Mouse (Mus musculus) adrenal gland, postnatal 10 days (tissue): ENCODE data around the gene Commd1. TPM values are rescaled to one million over a fixed set of nuclear protein-coding genes. Genes with fewer than 3 reads are reported as not detected.
A peak's percentile ranks its signal among the peaks of the same experiment; 100 is the strongest.

Experiments used
- DNase-seq: peaks from one replicate; pipeline ENCODE4 v3.0.0; 2021; ENCODE audit warnings: mixed read lengths
- total RNA-seq, 2 experiments: library from RNA; stranded (reverse); gene quantifications; 2 replicates each; pipeline ENCODE4 v1.2.3; 2021

Gene Commd1
- total RNA-seq, 2 experiments from 2014 or later = 128 to 134 TPM

DNA sequence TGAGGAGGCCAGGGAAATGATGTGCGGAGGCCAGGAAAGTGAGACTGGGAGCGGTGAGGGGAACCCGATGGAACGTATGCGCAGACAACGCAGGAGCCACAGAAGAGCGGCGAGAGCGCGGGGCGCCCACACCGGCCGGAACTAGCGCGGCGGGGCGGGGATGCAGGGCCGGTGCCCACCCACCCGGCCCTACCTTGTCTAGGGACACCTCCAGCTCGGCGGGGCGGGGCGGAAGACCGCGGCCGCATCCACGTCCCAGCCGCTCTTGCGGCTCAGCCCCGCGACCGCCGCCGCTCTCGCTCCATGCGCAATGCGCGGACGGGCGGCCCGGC is 122.9 kb downstream of the Commd1 start:
- no peak for DNase-seq

DNA sequence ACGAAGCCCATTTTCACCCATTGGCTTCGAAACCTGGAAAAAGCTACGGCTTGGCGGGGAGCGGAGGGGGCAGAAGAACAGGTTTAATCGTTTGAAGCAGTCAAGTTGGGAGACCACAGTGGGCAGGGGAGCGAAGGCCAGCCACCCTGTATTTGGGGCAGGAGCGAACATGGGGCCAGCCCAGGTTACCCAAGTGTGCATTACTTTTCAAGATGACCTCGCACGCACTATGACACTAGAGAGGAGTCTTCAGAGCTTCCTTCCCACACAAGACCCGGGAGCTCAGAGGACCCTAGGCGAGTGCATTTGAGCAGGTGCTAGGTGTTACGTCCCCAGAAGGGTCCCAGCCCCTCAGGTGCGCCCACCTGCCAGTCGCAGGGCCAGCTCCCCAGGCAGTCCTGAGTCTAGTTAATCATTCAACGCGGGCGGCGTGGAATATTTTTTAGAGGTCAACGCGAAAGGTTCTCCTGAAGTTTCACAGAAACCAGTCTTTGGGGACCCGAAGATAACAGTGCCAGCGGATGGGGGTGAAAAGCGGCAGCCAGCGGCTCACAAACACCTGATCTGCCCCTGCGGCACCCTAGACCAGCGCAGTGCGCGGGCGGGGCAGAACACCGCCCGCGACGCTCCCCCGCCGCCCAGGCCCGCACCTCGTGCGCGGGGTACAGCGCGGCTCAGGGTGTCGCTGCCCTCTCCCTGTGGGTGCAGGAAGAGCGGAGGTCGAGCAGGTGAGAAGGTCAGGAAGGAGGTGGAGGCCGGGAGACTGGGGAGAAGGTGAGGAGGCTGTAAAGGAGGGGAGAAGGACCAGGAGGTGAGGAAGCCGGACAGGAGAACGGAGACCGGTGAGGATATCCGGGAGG is 123.5 kb downstream of the Commd1 start:
- peak; percentile 46 for DNase-seq

DNA sequence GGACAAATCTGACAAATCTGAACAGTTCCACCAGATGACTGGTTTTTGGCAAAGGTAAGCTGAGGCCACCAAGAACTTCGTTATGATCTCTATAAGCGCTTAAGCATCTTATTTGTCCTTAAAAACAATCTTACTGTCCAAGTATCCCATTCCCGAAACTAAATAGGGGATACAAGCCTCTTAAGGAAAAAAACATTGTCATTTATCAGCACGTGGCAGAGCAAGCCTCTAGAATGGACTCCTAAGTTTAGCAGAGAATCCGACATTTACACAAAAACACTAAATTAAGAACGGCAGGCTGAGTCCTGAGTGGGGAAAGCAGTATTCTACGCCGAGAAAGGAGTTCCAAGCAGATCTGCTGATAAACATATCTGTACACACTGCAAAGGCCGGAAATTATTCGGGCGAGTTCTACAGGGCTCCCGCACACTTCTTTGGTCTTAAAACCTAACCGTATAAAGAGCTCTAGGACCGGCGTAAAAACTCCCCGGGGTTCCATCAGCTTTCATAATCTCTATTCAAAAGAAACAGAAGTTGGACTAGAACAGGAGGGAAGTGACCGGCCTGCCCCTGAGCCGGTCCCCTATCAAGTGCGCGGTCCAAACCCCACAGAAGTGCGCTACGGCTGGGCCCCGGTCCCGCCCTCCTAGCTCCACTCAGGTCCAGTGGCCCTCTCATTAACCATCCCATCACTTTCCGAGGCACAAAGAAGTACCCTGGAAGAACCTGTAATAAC is 124.3 kb downstream of the Commd1 start:
- peak; percentile 60 for DNase-seq

DNA sequence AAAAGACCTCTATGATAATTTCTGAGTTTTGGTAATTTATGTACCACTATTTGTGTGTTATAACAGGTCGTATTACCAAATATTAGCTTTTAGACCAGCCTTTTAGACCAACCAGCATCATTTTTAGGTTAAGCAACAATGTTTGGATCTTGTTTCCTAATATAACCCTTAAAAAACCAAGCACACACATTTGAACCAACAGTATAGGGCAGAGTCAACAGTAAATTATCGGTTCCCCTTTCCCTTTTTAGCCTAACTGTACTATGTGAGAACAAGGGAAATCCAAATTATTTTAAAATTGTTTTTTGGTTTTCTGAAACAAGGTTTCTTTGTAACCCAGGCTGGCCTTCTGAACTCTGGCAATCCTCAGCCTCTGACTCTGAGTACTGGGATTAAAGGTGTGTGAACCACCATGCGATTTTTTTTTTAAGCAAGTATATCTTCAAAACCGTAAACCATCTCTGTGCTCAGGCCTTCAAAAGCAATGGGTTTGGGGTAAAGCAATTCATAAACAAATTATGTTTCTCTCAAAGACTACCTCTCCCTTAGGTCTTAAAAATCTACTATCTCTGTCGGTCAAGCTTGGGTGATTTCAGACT is 125.0 kb downstream of the Commd1 start:
- no peak for DNase-seq

DNA sequence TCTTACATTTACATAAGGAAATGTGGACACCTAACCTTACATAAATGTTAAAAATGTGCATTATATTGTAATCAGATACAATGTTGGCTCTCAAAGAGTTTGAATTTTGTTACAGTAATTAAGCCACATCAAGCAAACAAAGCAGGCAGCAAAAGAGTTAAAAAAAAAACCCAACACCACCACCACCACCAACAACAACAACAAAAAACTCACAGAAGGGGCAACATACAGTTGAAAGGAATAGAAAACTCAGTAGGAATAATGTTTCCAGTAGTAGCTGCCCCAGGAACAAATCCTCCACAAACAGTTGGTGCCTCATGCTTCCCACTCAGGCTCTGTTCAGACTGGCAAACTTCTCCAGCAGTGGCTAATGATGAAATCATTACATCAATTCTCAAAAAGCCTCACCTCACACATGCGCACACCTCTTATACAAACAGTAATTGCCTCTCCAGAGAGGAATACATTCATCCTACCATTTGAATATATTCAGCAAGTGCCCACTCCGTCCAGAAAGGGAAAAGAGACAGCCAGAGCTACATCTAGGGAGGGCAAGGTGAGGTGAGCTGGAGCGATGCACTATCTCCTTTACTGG is 125.7 kb downstream of the Commd1 start:
- DNase-seq = no peak

DNA sequence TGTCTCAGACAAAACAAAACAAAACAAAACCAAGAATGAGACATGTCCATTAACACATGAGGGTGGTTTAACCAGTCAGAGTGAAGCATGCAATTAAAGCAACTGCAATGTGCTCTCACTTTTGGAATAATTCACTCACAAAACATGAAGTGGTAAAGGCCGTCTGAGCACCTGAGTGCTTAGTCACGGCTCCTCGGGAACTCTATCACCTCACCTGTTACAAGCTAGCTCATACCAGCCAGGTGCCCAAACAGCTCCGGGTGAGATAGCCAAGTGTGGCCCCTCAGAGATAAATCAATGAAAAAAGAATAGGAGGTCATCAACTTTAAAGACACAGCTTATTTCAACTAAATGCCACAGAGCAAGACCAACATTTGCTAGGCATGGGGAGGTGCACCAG is 127.6 kb downstream of the Commd1 start:
- DNase-seq = no peak

DNA sequence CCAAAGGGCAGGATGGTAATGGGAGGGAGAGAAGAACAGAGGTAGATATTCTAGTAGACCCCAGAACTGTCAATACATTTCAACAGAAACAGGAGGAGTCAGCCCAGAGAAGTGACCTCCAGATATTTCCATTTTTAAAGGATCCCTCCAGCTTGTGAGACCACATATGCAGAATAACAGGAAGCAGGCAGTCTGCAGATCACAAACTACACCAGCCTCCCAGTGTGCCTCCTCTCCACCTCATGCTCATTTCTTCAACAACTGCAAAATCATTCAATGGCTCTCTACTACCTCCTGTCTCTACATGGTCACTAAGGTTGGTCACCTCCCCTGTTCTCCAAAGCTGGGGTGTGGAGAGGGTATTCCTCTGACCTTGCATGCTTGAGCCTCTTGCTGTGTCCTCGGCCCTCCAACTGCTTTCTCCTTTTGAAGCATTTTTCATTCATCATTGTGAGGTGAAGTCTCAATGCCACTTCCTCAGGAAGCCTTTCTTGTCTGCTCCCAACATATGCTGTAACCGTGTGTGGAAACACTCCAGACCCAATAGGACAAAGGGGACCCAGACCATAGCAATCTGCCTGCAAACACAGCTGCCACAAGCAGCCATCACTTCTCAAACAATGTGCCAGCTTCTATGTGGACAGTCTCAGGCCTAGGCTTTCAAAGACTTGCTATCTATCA is 128.6 kb downstream of the Commd1 start:
- peak; percentile 58 for DNase-seq

DNA sequence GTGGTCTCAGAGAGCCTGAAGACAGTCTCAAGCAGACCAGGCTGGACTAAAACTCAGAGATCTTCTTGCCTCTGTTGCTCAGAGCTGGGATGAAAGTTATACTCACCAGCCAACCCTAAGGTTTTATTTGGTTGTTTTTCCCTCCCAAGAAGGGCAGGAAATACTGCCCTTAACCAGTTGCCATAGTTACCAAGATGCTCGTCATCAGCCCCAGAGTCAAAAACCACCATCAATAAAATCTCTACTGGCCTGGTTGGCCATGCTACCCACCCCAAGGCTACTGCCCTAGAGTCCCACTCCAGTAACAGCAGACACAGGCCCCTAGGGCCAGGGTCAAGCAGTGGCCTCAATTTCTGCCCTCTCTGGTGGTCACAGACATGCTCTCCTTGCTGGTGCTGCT is 129.7 kb downstream of the Commd1 start:
- no peak for DNase-seq

DNA sequence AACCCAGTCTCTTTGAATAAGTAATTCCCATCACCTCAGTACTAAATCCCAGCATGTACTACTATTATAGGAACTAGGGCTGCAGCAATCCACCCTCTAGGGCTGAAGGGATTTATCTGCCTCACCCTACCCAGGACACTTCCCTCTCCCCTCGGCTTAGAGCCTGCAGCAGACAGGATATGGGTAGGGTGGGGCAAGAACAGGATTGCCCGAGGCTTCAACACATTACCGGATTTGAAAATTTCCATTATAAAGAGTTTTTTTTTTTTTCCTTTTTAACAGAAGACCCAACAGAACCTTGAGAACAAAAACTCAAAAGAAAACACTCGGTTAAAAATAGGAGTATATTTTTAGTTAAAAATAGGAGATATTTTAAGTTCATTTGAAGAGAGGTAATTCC is 130.8 kb downstream of the Commd1 start:
- no peak for DNase-seq

DNA sequence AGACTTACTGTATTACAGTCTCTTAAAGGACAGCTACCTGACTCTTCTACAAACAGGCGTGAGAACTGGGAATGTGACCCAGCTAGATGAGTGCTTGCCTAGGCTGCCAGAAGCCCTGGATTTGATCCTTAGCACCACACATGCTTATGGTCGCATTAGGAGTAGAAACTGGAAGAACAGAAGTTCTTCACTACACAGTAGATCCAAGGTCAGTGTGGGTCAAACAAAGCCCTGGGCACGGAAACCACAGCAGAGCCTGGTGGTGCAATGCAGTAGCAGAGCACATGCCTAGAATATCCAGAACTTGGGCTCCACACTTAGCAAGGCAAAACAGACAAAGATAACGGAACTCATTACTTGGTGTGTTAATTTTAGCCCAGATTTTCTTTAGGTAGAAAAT is 132.1 kb downstream of the Commd1 start:
- DNase-seq = peak; percentile 38

DNA sequence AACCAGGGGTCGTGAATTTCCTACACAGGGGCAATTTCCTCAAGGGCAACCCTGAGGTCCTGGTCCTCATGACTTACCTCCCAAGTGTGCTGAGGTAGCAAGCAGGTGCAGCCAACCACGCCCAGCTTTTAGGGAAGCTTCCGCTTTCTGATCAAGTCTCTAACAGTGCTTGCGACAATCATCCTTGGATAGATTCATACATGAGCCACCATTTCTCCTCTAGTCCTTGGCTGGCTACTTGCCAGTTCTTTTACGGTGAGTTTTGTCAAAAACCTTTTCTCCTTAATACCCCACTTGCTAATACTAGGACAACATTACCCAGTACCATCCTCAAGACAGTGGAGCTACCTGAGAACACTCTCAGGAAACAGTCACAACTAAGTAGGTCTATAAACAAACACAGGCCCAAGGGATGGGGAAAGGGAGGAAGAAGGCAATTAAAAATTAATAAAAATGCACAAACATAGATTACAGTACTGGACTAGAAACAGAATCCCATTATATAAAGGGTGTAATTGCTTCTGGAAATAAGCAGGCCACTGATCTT is 133.5 kb downstream of the Commd1 start:
- no peak for DNase-seq

DNA sequence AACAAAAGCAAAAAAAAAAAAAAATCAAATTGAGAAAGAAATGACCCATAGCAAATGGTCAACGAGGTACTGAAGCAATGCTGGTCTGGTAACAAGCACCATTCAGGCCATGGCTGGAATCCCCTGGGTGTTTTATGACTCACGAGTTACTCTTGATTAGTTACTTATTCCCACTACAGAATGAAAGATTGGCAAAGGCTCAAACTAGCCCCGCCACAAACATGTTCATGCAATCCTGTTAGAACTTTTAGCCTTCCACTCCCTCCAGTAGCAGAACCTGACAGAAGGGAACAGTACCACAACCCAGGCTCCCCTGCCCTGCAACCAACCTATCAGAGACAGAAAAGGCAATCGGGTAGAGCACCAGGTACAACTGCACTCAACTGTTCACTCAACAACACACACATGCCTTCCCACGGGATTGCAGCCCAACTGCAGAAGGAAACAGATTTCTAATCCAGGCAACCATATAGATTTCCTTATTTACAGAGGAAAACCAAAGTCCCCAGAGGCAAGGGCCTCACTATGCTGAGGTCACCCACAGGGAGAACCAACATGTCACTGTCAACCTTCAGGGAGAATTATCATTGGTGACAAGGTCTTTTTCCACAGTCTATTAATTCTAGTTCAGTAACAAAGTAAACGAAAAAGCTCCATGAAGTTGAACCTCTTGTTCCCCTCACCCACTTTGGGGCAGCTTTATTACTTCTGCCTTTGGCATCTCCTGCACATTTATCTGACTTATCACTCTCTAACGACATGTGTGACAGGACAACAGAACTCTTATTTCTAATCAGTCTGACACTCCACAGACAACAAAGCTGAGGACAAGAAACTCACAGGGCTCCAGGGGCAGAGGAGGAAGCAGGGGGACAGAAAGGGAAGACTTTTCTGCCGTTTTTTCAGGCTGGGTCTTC is 134.2 kb downstream of the Commd1 start:
- peak; percentile 35 for DNase-seq

DNA sequence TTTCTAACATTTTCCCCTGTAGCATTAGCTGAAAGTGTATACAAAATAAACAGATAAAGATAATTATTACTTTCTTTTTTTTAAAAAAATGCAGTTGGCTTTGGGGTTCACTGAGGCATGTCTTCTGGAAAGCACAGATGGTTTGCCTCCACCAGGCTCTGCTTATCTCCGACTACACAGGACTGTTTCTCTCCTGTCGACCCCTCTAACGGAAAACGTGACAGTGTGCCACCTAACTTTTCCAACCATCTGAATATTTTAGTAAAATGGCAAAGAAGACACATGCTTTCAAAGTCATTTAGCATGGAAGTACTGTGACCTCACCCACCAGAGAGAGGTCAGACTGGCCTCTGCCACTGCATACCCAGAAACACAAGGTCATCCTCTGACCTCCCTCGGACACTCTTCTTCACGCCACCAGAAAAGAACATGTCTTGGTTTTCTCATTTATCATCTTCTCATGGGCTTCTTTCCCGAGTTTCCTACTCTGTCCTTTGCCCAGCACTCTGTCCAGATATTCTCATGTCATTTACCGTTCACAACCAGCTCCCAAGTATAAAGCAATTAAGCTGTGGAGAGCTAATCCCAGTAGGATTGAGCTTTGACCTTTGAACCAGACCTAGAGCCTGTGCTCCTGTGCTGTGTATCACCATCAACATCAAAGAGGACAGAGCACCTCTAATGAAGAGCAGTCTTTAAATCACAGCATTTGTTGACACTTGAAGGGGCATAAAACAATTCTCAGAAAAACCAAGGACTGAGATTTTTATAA is 135.0 kb downstream of the Commd1 start:
- no peak for DNase-seq

Other genes starting within 250 kb of the Commd1 start
- 10 to 100 TPM; 30.1 to 36.3 TPM for gene B3gnt2, start 121.4 kb downstream of the Commd1 start, total RNA-seq
- gene Zrsr1, start 10.4 kb downstream of the Commd1 start, total RNA-seq = 10 to 100 TPM; 15.3 to 18.9 TPM
- gene Gm28048, start 292 bp downstream of the Commd1 start, total RNA-seq = 10 to 100 TPM; 27.1 to 33.0 TPM
- 100 to 1,000 TPM; 175 to 185 TPM for gene Cct4, start 8.1 kb upstream of the Commd1 start, total RNA-seq
- gene Fam161a, start 25.1 kb upstream of the Commd1 start, total RNA-seq = 10 to 100 TPM; 16.2 to 28.9 TPM